Mouse (Mus musculus) erythroblast, embryonic 14.5 days (primary cell): ENCODE results near the gene Hltf.

Source experiments
- GATA1 ChIP-seq: IDR thresholded peaks from 2 replicates; pipeline ENCODE4 v1.6.1; 2012; ENCODE audit warnings: low read length, inconsistent platforms, mixed read lengths
- TAL1 ChIP-seq: IDR thresholded peaks from 3 replicates; pipeline ENCODE4 v1.6.1; 2012; ENCODE audit warnings: low read length, inconsistent platforms, mixed read lengths

DNA sequence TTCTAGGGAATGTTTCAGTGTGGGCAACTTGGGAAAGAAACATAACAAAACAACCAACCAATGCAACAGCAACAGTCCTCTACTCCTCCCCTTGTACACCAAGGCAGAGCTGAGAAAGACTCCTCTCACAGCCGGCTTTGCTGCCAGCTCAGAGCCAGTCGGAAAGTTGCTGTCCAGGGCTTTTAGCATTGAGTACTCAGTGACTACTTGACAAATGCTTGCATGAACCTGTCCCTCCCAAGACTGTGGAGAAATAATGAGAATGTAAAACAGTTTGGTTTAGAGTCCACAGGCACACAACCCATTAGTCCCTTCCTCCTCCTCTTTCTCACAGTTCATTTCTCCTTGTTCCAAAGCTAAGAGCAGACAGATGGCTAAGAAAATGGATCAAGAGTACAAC is 86.8 kb downstream of the Hltf start:
- no peak for TF ChIP-seq GATA1
- no peak for TF ChIP-seq TAL1
